Mouse (Mus musculus) kidney, embryonic 16.5 days (tissue): ENCODE data around the gene Kcnk3. TPM values are rescaled to one million over a fixed set of nuclear protein-coding genes. Genes with fewer than 3 reads are reported as not detected.

Experiments used
- ATAC-seq: fragments of 200-750 bp; cut with Nextera tagmentation; 2 replicates; pipeline ENCODE4 v1.8.0; 2017; ENCODE audit warnings: moderate TSS enrichment; ENCODE audit not compliant: low FRiP score, low TSS enrichment
- H3K27ac ChIP-seq: fragments of 300-500 bp; sonication (generic); 2 replicates; pipeline ENCODE4 v1.5.1; 2014; ENCODE audit warnings: low read length
- H3K27me3 ChIP-seq: fragments of 300-500 bp; sonication (generic); 2 replicates; pipeline ENCODE4 v1.6.1; 2014; ENCODE audit warnings: low read length, control low read depth, mixed read lengths; ENCODE audit not compliant: insufficient read depth
- H3K36me3 ChIP-seq: fragments of 300-500 bp; sonication (generic); 2 replicates; pipeline ENCODE4 v1.6.1; 2014; ENCODE audit warnings: low read length, control low read depth, mixed read lengths; ENCODE audit not compliant: insufficient read depth
- H3K4me1 ChIP-seq: fragments of 300-500 bp; sonication (generic); 2 replicates; pipeline ENCODE4 v1.6.1; 2014; ENCODE audit warnings: low read length, control low read depth, mixed read lengths; ENCODE audit not compliant: insufficient read depth
- H3K4me2 ChIP-seq: fragments of 300-500 bp; sonication (generic); replicated peaks from 2 replicates; pipeline ENCODE4 v1.6.1; 2014; ENCODE audit warnings: low read depth, low read length
- H3K4me3 ChIP-seq: fragments of 300-500 bp; sonication (generic); 2 replicates; pipeline ENCODE4 v1.5.1; 2014; ENCODE audit warnings: mild to moderate bottlenecking, low read length
- H3K9ac ChIP-seq: fragments of 300-500 bp; sonication (generic); replicated peaks from 2 replicates; pipeline ENCODE4 v1.6.1; 2014; ENCODE audit warnings: low read length
- H3K9me3 ChIP-seq: fragments of 300-500 bp; sonication (generic); 2 replicates; pipeline ENCODE4 v1.6.1; 2016; ENCODE audit warnings: low read length, control low read depth
- WGBS: fragments of 180-500 bp; shearing (Covaris S2); extraction: QIAGEN DNeasy Blood & Tissue Kit; methylation state at CpG from one replicate; pipeline ENCODE4 v1.1.7; 2014; 5-methylcytosine and 5-hydroxymethylcytosine counted together
- polyA plus RNA-seq: library from polyadenylated mRNA; unstranded; fragments of >200 nt; fragmentation: Nextera tagmentation; extraction: Ambion mirVana; gene quantifications from 2 replicates; pipeline ENCODE4 v1.2.1, GENCODE M21; 2015

Kcnk3 gene
- polyA plus RNA-seq, 1 experiment from 2014 or later, result 5.5 TPM

GRCm38 (mm10) chr5:30586616-30587015, 1.4 kb upstream of the Kcnk3 start:
- Histone ChIP-seq H3K27me3 (peaks cover 33% of the 10 kb centered on the region), H3K4me1 (peaks cover 12% of the 10 kb centered on the region), H3K4me3 (no peak overlapping the region), H3K9ac (no peak overlapping the region), H3K4me2 (no peak overlapping the region), H3K27ac (no peak overlapping the region), H3K9me3 (no peaks in the 10 kb centered on the region), H3K36me3 (no peaks in the 10 kb centered on the region)
- no peak for ATAC-seq
- 79% methylated on average over 3 of the region's 3 CpGs for WGBS

- Histone ChIP-seq H3K4me2 (no peak overlapping the region), H3K27ac (no peak overlapping the region), H3K27me3 (peaks cover 33% of the 10 kb centered on the region)
Observed at GRCm38 (mm10) chr5:30587101-30587500, 869 bp upstream of the Kcnk3 start.

GRCm38 (mm10) chr5:30588301-30588968, 465 bp downstream of the Kcnk3 start:
- peak overlapping the region; percentile 32; the same call in 1 of the 2 replicates for H3K9ac ChIP-seq
- H3K9me3 ChIP-seq, result no peaks in the 10 kb centered on the region
- peak; percentile 73 for ATAC-seq
- peaks cover 12% of the 10 kb centered on the region for H3K4me1 ChIP-seq
- H3K4me3 ChIP-seq, result peak overlapping the region; percentile 48
- WGBS, result 1% methylated on average over 70 of the region's 70 CpGs
- H3K4me2 ChIP-seq, result peak overlapping the region; percentile 84
- peaks cover 33% of the 10 kb centered on the region for H3K27me3 ChIP-seq
- H3K36me3 ChIP-seq, result no peaks in the 10 kb centered on the region
- no peak overlapping the region for H3K27ac ChIP-seq

More at GRCm38 (mm10) chr5:30587101-30587500, 869 bp upstream of the Kcnk3 start:
- ATAC-seq, result no peak
- no peak overlapping the region for H3K9ac ChIP-seq
- H3K4me1 ChIP-seq, result peaks cover 12% of the 10 kb centered on the region
- no peak overlapping the region for H3K4me3 ChIP-seq
- WGBS, result 28% methylated on average over 2 of the region's 2 CpGs
- H3K9me3 ChIP-seq, result no peaks in the 10 kb centered on the region
- H3K36me3 ChIP-seq, result no peaks in the 10 kb centered on the region

- no peak for ATAC-seq
- no peaks in the 10 kb centered on the region for H3K36me3 ChIP-seq
- H3K9me3 ChIP-seq, result no peaks in the 10 kb centered on the region
- WGBS, result 43% methylated on average over 4 of the region's 4 CpGs
- H3K4me1 ChIP-seq, result peaks cover 12% of the 10 kb centered on the region
- peak overlapping the region; percentile 48; the same call in 1 of the 2 replicates for H3K4me3 ChIP-seq
- no peak overlapping the region for H3K9ac ChIP-seq
- H3K27ac ChIP-seq, result no peak overlapping the region
- H3K27me3 ChIP-seq, result peaks cover 33% of the 10 kb centered on the region
- H3K4me2 ChIP-seq, result peak overlapping the region; percentile 84
Observed at GRCm38 (mm10) chr5:30589069-30589468, 1.1 kb downstream of the Kcnk3 start.

- H3K9me3 ChIP-seq, result no peaks in the 10 kb centered on the region
- H3K27me3 ChIP-seq, result peaks cover 33% of the 10 kb centered on the region
- no peak for ATAC-seq
- H3K36me3 ChIP-seq, result no peaks in the 10 kb centered on the region
- no peak overlapping the region for H3K27ac ChIP-seq
- no peak overlapping the region for H3K4me3 ChIP-seq
- H3K4me2 ChIP-seq, result no peak overlapping the region
- peaks cover 12% of the 10 kb centered on the region for H3K4me1 ChIP-seq
- 67% methylated on average over 3 of the region's 3 CpGs for WGBS
- no peak overlapping the region for H3K9ac ChIP-seq
Observed at GRCm38 (mm10) chr5:30589546-30589945, 1.6 kb downstream of the Kcnk3 start.

- no peaks in the 10 kb centered on the region for H3K9me3 ChIP-seq
- no peak for ATAC-seq
- H3K36me3 ChIP-seq, result no peaks in the 10 kb centered on the region
- no peak overlapping the region for H3K4me3 ChIP-seq
- H3K9ac ChIP-seq, result no peak overlapping the region
- WGBS, result 60% methylated on average over 5 of the region's 5 CpGs
- H3K27ac ChIP-seq, result no peak overlapping the region
- H3K4me1 ChIP-seq, result peaks cover 12% of the 10 kb centered on the region
- H3K27me3 ChIP-seq, result peaks cover 33% of the 10 kb centered on the region
- H3K4me2 ChIP-seq, result no peak overlapping the region
Observed at GRCm38 (mm10) chr5:30590231-30590630, 2.3 kb downstream of the Kcnk3 start.

- H3K4me2 ChIP-seq, result no peak overlapping the region
- H3K9ac ChIP-seq, result no peak overlapping the region
- H3K4me1 ChIP-seq, result peaks cover 12% of the 10 kb centered on the region
- 80% methylated on average over 5 of the region's 5 CpGs for WGBS
- no peak overlapping the region for H3K27ac ChIP-seq
- H3K9me3 ChIP-seq, result no peaks in the 10 kb centered on the region
- no peak overlapping the region for H3K4me3 ChIP-seq
- no peak for ATAC-seq
- peaks cover 30% of the 10 kb centered on the region for H3K27me3 ChIP-seq
- H3K36me3 ChIP-seq, result no peaks in the 10 kb centered on the region
Observed at GRCm38 (mm10) chr5:30591205-30591731, 3.3 kb downstream of the Kcnk3 start.

- H3K4me2 ChIP-seq, result no peak overlapping the region
- H3K4me1 ChIP-seq, result peaks cover 12% of the 10 kb centered on the region
- H3K4me3 ChIP-seq, result no peak overlapping the region
- H3K27me3 ChIP-seq, result peaks cover 30% of the 10 kb centered on the region
- ATAC-seq, result no peak
- no peaks in the 10 kb centered on the region for H3K36me3 ChIP-seq
- H3K9me3 ChIP-seq, result no peaks in the 10 kb centered on the region
- WGBS, result 79% methylated on average over 8 of the region's 8 CpGs
- no peak overlapping the region for H3K27ac ChIP-seq
- no peak overlapping the region for H3K9ac ChIP-seq
Observed at GRCm38 (mm10) chr5:30591786-30592185, 3.8 kb downstream of the Kcnk3 start.

- Histone ChIP-seq H3K36me3 (no peaks in the 10 kb centered on the region), H3K9ac (no peak overlapping the region), H3K27me3 (peaks cover 26% of the 10 kb centered on the region), H3K4me1 (peaks cover 12% of the 10 kb centered on the region), H3K4me3 (no peak overlapping the region), H3K9me3 (no peaks in the 10 kb centered on the region), H3K4me2 (no peak overlapping the region), H3K27ac (no peak overlapping the region)
- no peak for ATAC-seq
- 77% methylated on average over 11 of the region's 11 CpGs for WGBS
Observed at GRCm38 (mm10) chr5:30592279-30592980, 4.5 kb downstream of the Kcnk3 start.

- no peak overlapping the region for H3K27ac ChIP-seq
- no peak overlapping the region for H3K4me2 ChIP-seq
- WGBS, result 80% methylated on average over 11 of the region's 11 CpGs
- H3K9ac ChIP-seq, result no peak overlapping the region
- H3K36me3 ChIP-seq, result no peaks in the 10 kb centered on the region
- ATAC-seq, result no peak
- H3K27me3 ChIP-seq, result peaks cover 22% of the 10 kb centered on the region
- peaks cover 9% of the 10 kb centered on the region for H3K4me1 ChIP-seq
- H3K4me3 ChIP-seq, result no peak overlapping the region
- no peaks in the 10 kb centered on the region for H3K9me3 ChIP-seq
Observed at GRCm38 (mm10) chr5:30593360-30593759, 5.4 kb downstream of the Kcnk3 start.
